Comparison of ENCODE assay signal across 24 mouse cellular contexts in the genomic region with DNA sequence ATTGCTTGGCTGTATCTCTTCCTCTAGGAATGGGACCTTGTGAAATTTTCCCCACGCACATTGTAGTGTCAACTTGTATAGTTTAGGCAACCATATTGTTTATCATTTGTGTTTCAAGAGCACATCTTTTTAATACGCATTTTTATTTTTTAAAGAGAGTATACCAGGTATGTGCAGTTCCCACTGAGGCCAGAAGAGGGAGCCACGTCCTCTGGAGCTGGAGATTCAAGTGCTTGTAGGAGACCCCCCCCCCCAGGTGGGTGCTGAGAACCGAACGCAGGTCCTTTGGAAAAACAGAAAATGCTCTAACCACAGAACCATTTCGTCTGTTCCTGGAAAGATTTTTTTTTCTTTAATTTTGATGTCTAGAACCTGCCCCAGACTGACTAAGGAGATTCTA.
DNase-seq lines count a peak whose midpoint lies in the region; ATAC-seq and TF ChIP-seq lines count a peak whose summit lies in the region.
"Had no signal": no experiment of that assay in that cellular context is flagged by ENCODE, and none has a peak within 500 bp of the region (broad histone marks: within the 10 kb centered on the region; RNA-seq: fewer than 3 reads in every experiment).

No protein-coding gene starts in this region.

- no peaks in the 10 kb centered on the region; the same call in 1 of the 2 replicates for H3K4me1 ChIP-seq in intestine, postnatal 0 days (replicated peaks; ENCODE audit: control insufficient read depth, insufficient read depth, low read length)
- H3K4me1 ChIP-seq in intestine, embryonic 16.5 days (ENCODE audit: control insufficient read depth, insufficient read depth, low read length) = peaks cover 2% of the 10 kb centered on the region
- no peaks in the 10 kb centered on the region for H3K4me1 ChIP-seq in midbrain, postnatal 0 days (ENCODE audit: insufficient read depth, low read length)
- peaks cover 2% of the 10 kb centered on the region for H3K4me1 ChIP-seq in midbrain, embryonic 10.5 days
- H3K4me1 ChIP-seq: midbrain, embryonic 15.5 days; neural tube, embryonic 13.5 days had no signal

- H3K27me3 ChIP-seq in intestine, postnatal 0 days (replicated peaks; ENCODE audit: control insufficient read depth, insufficient read depth, low read length) = no peaks in the 10 kb centered on the region
- no peaks in the 10 kb centered on the region for H3K27me3 ChIP-seq in intestine, embryonic 16.5 days (replicated peaks; ENCODE audit: control insufficient read depth, insufficient read depth, low read length)
- no peaks in the 10 kb centered on the region for H3K27me3 ChIP-seq in midbrain, postnatal 0 days (ENCODE audit: insufficient read depth, low read length)
- H3K27me3 ChIP-seq in midbrain, embryonic 10.5 days (ENCODE audit: low read depth, poor library complexity, severe bottlenecking) = no peaks in the 10 kb centered on the region
- H3K27me3 ChIP-seq: lung, embryonic 15.5 days; midbrain, embryonic 15.5 days; neural tube, embryonic 13.5 days; stomach, embryonic 15.5 days had no signal

- TF ChIP-seq CTCF in intestine, postnatal 0 days (IDR thresholded peaks at IDR 0.05; ENCODE audit: low read depth) = peak; percentile 41
- TF ChIP-seq CTCF in midbrain, postnatal 0 days (IDR thresholded peaks at IDR 0.05) = peak; percentile 30

- no peak overlapping the region for H3K4me3 ChIP-seq in intestine, postnatal 0 days (ENCODE audit: low read depth, low read length)
- no peak overlapping the region for H3K4me3 ChIP-seq in intestine, embryonic 16.5 days (ENCODE audit: low read length)
- H3K4me3 ChIP-seq in midbrain, postnatal 0 days (ENCODE audit: low read depth, low read length) = no peak overlapping the region
- no peak overlapping the region for H3K4me3 ChIP-seq in midbrain, embryonic 10.5 days
- H3K4me3 ChIP-seq: embryonic facial prominence, embryonic 10.5 days; heart, embryonic 10.5 days; lung, embryonic 15.5 days; midbrain, embryonic 15.5 days; myocyte; neural tube, embryonic 13.5 days; stomach, embryonic 15.5 days had no signal

- H3K4me2 ChIP-seq in intestine, postnatal 0 days (replicated peaks; ENCODE audit: low read depth) = no peak overlapping the region
- no peak overlapping the region for H3K4me2 ChIP-seq in intestine, embryonic 16.5 days (ENCODE audit: low read depth, low read length)
- no peak overlapping the region for H3K4me2 ChIP-seq in midbrain, postnatal 0 days (ENCODE audit: low read depth, low read length, poor library complexity, severe bottlenecking)
- H3K4me2 ChIP-seq: lung, embryonic 15.5 days; midbrain, embryonic 15.5 days; neural tube, embryonic 13.5 days; stomach, embryonic 15.5 days had no signal

- H3K27ac ChIP-seq in intestine, postnatal 0 days (ENCODE audit: low read depth, low read length) = no peak overlapping the region
- no peak overlapping the region for H3K27ac ChIP-seq in intestine, embryonic 16.5 days (ENCODE audit: low read length)
- no peak overlapping the region for H3K27ac ChIP-seq in midbrain, postnatal 0 days (ENCODE audit: low read depth, low read length)
- H3K27ac ChIP-seq in midbrain, embryonic 10.5 days (replicated peaks) = no peak overlapping the region
- H3K27ac ChIP-seq: embryonic facial prominence, embryonic 10.5 days; heart, embryonic 10.5 days; lung, embryonic 15.5 days; midbrain, embryonic 15.5 days; neural tube, embryonic 13.5 days; stomach, embryonic 15.5 days had no signal

- H3K9ac ChIP-seq in intestine, postnatal 0 days (ENCODE audit: low read depth, low read length) = no peak overlapping the region
- no peak overlapping the region for H3K9ac ChIP-seq in intestine, embryonic 16.5 days (ENCODE audit: low read depth, low read length)
- H3K9ac ChIP-seq in midbrain, postnatal 0 days (replicated peaks; ENCODE audit: low read length, poor library complexity, severe bottlenecking) = no peak overlapping the region
- H3K9ac ChIP-seq: lung, embryonic 15.5 days; midbrain, embryonic 15.5 days; neural tube, embryonic 13.5 days; stomach, embryonic 15.5 days had no signal

- H3K9me3 ChIP-seq in intestine, postnatal 0 days (ENCODE audit: control insufficient read depth) = no peaks in the 10 kb centered on the region
- no peaks in the 10 kb centered on the region; the same call in 1 of the 2 replicates for H3K9me3 ChIP-seq in intestine, embryonic 16.5 days (ENCODE audit: control insufficient read depth, low read length)
- H3K9me3 ChIP-seq in midbrain, postnatal 0 days (ENCODE audit: low read length) = no peaks in the 10 kb centered on the region
- H3K9me3 ChIP-seq in midbrain, embryonic 10.5 days (replicated peaks) = no peaks in the 10 kb centered on the region
- H3K9me3 ChIP-seq: heart, embryonic 10.5 days; lung, embryonic 15.5 days; midbrain, embryonic 15.5 days; neural tube, embryonic 13.5 days; stomach, embryonic 15.5 days had no signal

- 91% methylated on average over 6 of the region's 6 CpGs for WGBS in intestine, postnatal 0 days
- 91% methylated on average over 6 of the region's 6 CpGs for WGBS in intestine, embryonic 16.5 days
- WGBS in midbrain, postnatal 0 days = 88% methylated on average over 6 of the region's 6 CpGs
- WGBS in midbrain, embryonic 10.5 days = 89% methylated on average over 6 of the region's 6 CpGs

- no peak for ATAC-seq in intestine, postnatal 0 days
- ATAC-seq in intestine, embryonic 16.5 days = no peak
- no peak for ATAC-seq in midbrain, postnatal 0 days (ENCODE audit: low FRiP score)
- no peak for ATAC-seq in inflammation-experienced regulatory T-cells, adult 6 months
- ATAC-seq: forebrain, embryonic 16.5 days; hindbrain, embryonic 16.5 days; midbrain, embryonic 15.5 days had no signal

- no peak for DNase-seq in midbrain, postnatal 0 days (ENCODE audit: low spot score)
- DNase-seq in midbrain, embryonic 10.5 days (ENCODE audit: low spot score) = no peak
- DNase-seq in R1 (ENCODE audit: low read depth, low spot score) = peak; percentile 39
- peak; percentile 48 for DNase-seq in testis, postnatal 10 days (ENCODE audit: low spot score)
- DNase-seq: adrenal gland, adult 8-10 months; cerebellum, adult 2 months; cerebellum, postnatal 36 days; gastrocnemius, postnatal 36 days; kidney, adult 2 months; kidney, postnatal 14 days; layer of hippocampus, postnatal 36 days; lung, postnatal 4 days had no signal

- H3K36me3 ChIP-seq in intestine, postnatal 0 days (ENCODE audit: control insufficient read depth, insufficient read depth) = no peaks in the 10 kb centered on the region
- no peaks in the 10 kb centered on the region for H3K36me3 ChIP-seq in intestine, embryonic 16.5 days (ENCODE audit: control insufficient read depth, insufficient read depth, low read length)
- no peaks in the 10 kb centered on the region for H3K36me3 ChIP-seq in midbrain, postnatal 0 days (ENCODE audit: insufficient read depth, low read length)
- H3K36me3 ChIP-seq in midbrain, embryonic 10.5 days = no peaks in the 10 kb centered on the region
- H3K36me3 ChIP-seq: embryonic facial prominence, embryonic 10.5 days; heart, embryonic 10.5 days; lung, embryonic 15.5 days; midbrain, embryonic 15.5 days; neural tube, embryonic 13.5 days; stomach, embryonic 15.5 days had no signal

Comparison
In these comparisons a context has a peak if more than half of its experiments do, and no peak if none do; other contexts are left out.
1. DNase-seq: peak in R1 (single experiment) and testis, postnatal 10 days (single experiment); none in midbrain, postnatal 0 days (single experiment) and midbrain, embryonic 10.5 days (single experiment).